Mouse (Mus musculus): ENCODE results near the gene Cage1.

GRCm38 (mm10) chr13:37993376-37993703 is 43.5 kb downstream of the Cage1 start:
- no peak for TF ChIP-seq EP300 (IDR thresholded peaks at IDR 0.05; ENCODE audit: insufficient read depth, low read depth, low read length)
- no peak for TF ChIP-seq CTCF (IDR thresholded peaks at IDR 0.05)

Data from heart, adult 2 months (tissue).